Mouse (Mus musculus) bone marrow, adult 2 months (tissue): Measurements from ENCODE around the gene Serinc2. TPM values are rescaled to one million over a fixed set of nuclear protein-coding genes. Genes with fewer than 3 reads are reported as not detected.
A peak's percentile ranks its signal among the peaks of the same experiment; 100 is the strongest.

Experiments
- H3K27ac ChIP-seq: fragments of 200-500 bp; 2 replicates; pipeline ENCODE4 v1.5.1; 2012; ENCODE audit warnings: low read depth, mild to moderate bottlenecking, control low read depth, inconsistent platforms, low read length; ENCODE audit not compliant: control insufficient read depth, poor library complexity, insufficient read depth
- H3K4me1 ChIP-seq: fragments of 200-500 bp; 2 replicates; pipeline ENCODE4 v1.6.1; 2011; ENCODE audit warnings: low read length; ENCODE audit not compliant: control insufficient read depth, insufficient read depth
- H3K4me3 ChIP-seq: fragments of 200-500 bp; replicated peaks from 2 replicates; pipeline ENCODE3; 2011; ENCODE audit warnings: mild to moderate bottlenecking, low read depth, low read length, control low read depth; ENCODE audit not compliant: control insufficient read depth
- CTCF ChIP-seq: fragments of 200-500 bp; IDR thresholded peaks from 2 replicates; pipeline ENCODE4 v1.5.1; 2011; ENCODE audit warnings: low read length, control low read depth; ENCODE audit not compliant: control insufficient read depth, insufficient read depth
- POLR2A ChIP-seq: fragments of 200-500 bp; IDR thresholded peaks from 2 replicates; pipeline ENCODE4 v1.6.1; 2011; ENCODE audit warnings: low read depth, mild to moderate bottlenecking, control low read depth, low read length, borderline replicate concordance; ENCODE audit not compliant: control insufficient read depth
- WGBS: fragments of 180-500 bp; shearing (Covaris S2); methylation state at CpG from one replicate; pipeline ENCODE4 v1.1.7; 2018; 5-methylcytosine and 5-hydroxymethylcytosine counted together
- polyA plus RNA-seq: library from polyadenylated mRNA; stranded (reverse); fragments of >200 nt; gene quantifications from 2 replicates; pipeline ENCODE4 v1.2.4, GENCODE M21; 2011; ENCODE audit warnings: low replicate concordance; ENCODE audit not compliant: missing spikeins, insufficient read depth, insufficient read length

Serinc2 gene
- polyA plus RNA-seq, 1 experiment = not detected

- WGBS = 5% methylated on average over 62 of the region's 62 CpGs
- H3K27ac ChIP-seq = no peak overlapping the region
- TF ChIP-seq CTCF = no peak
- TF ChIP-seq POLR2A = no peak
- H3K4me3 ChIP-seq = no peak overlapping the region
- H3K4me1 ChIP-seq = no peaks in the 10 kb centered on the region
Measured at GRCm38 (mm10) chr4:130275016-130275822, 3.8 kb downstream of the Serinc2 start.

- no peaks in the 10 kb centered on the region for H3K4me1 ChIP-seq
Measured at GRCm38 (mm10) chr4:130274346-130275015, 4.5 kb downstream of the Serinc2 start.

DNA sequence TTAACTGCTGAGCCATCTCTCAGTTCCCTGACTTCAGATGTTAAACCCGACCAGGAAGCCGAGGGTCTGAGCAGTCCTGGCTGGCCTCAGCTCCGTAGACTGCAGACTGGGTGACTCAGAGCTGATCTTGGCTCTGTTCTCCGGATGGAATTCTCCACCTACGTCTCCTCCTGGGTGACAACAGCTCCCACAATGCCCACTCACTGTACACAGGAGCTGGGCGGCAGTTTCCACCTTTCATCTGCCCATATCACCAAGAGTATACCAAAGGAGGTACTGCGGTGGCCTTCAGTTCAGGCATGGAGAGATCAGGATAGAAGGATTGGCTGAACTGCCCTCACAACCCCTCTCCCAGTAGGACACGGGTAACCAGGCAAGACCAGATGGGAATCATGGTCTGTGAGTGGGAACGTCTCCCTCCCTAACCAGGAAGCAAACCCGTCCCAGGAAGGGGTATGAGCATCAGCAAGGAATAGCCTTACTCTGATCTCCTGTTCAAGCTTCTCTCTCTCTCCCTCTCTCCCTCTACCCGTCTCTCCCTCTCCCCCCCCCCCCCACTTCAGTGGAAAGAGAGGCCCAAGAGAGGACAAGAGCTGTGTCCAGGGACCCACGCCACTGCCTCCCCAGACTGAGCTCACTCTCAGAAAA lies 5.2 kb downstream of the Serinc2 start:
- TF ChIP-seq POLR2A (no peak), CTCF (no peak)
- WGBS = 21% methylated on average over 12 of the region's 12 CpGs
- Histone ChIP-seq H3K4me1 (no peaks in the 10 kb centered on the region), H3K4me3 (no peak overlapping the region), H3K27ac (no peak overlapping the region)

More at GRCm38 (mm10) chr4:130274346-130275015, 4.5 kb downstream of the Serinc2 start:
- H3K4me3 ChIP-seq = no peak overlapping the region
- no peak for TF ChIP-seq POLR2A
- 3% methylated on average over 29 of the region's 29 CpGs for WGBS
- no peak overlapping the region for H3K27ac ChIP-seq

- no peaks in the 10 kb centered on the region; the same call in 1 of the 2 replicates for H3K4me1 ChIP-seq
- H3K27ac ChIP-seq = no peak overlapping the region
- 43% methylated on average over 6 of the region's 6 CpGs for WGBS
- no peak overlapping the region for H3K4me3 ChIP-seq
- no peak for TF ChIP-seq POLR2A
- no peak for TF ChIP-seq CTCF
Measured at GRCm38 (mm10) chr4:130270611-130271347, 8.2 kb downstream of the Serinc2 start.

DNA sequence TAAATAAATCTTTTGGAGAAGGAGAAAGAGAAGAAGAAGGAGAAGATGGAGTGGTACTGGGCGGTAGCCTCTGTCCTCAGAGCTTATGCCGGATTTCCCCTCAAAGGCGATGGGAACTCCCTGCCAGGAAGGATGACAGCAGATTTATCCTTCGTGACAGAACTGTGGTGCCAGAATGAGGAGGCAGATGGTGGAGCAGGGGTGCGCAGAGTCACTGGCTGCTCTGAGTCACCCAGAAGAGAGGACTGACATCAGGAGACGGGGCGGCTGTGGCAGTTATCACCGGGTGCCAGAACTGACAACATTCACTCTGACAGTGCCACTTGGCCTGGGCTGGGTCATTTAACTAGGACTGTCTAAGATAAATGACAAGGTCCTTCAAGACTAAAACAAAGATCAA lies 8.9 kb downstream of the Serinc2 start:
- 68% methylated on average over 8 of the region's 8 CpGs for WGBS
- no peak overlapping the region for H3K27ac ChIP-seq
- H3K4me1 ChIP-seq = no peaks in the 10 kb centered on the region; the same call in 1 of the 2 replicates
- H3K4me3 ChIP-seq = no peak overlapping the region
- TF ChIP-seq CTCF = no peak
- TF ChIP-seq POLR2A = no peak

DNA sequence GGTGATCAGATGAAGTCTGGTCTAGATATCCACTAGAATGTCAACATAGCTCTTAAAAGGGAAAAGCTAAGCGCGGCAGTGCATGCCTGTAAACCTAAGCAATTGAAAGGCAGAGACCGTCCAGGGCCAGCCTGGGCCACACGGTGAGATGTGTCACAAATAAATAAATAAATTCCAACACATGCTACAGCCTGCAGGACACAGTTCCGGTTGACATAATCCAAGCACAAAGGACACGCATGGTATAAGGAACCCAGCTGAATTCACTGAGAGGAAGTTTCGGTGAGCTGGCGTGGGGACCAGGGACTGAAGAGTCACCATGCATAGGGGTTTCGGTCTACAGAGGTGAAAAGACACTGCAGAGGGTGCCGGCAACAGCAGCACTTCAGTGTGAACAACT lies 10.3 kb downstream of the Serinc2 start:
- TF ChIP-seq POLR2A = no peak
- TF ChIP-seq CTCF = no peak
- no peak overlapping the region for H3K4me3 ChIP-seq
- WGBS = 87% methylated on average over 10 of the region's 10 CpGs

DNA sequence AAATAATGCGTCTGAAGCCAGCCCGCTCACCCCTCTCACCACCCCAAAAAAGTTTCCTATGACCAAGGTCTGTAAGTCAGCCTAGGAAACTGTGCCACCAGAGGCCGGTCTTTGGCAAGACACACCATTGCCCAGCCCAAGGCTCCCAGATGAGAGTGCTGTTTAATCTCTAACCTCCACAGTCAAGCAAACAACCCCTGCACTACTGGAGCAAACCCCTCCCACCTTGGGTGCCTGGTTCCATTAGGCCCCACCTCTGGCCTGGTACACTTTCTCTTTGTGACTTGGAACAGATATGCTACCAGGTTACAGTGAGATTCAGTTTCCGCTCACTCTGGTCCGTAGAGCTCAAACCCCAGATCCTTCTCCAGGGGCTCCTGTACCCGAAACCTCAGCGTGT lies 11.9 kb downstream of the Serinc2 start:
- H3K4me3 ChIP-seq = no peak overlapping the region
- 83% methylated on average over 7 of the region's 7 CpGs for WGBS
- H3K4me1 ChIP-seq = no peaks in the 10 kb centered on the region; the same call in 1 of the 2 replicates
- TF ChIP-seq POLR2A (no peak), CTCF (no peak)
- H3K27ac ChIP-seq = no peak overlapping the region

More for the DNA sequence above, 10.3 kb downstream of the Serinc2 start:
- H3K4me1 ChIP-seq = no peaks in the 10 kb centered on the region; the same call in 1 of the 2 replicates
- H3K27ac ChIP-seq = no peak overlapping the region

DNA sequence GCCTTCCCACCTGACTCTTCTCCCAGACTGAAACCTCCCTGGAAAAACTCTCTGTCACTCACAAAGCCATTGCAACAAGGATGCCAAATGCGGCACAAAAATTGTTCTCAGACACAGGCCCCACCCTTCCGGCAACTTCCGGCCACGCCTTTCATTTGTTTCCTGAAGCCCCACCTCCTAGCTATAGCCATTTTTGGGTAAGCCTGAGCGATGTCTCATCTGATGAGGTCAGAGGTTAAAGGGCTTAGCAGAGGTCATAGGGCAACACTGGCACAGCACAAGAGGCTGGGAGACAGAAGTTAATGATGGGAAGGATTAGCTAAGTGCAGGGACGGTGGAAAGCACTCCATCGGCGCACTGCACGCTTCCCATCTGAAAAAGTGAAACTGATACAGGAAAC lies 12.4 kb downstream of the Serinc2 start:
- H3K27ac ChIP-seq = no peak overlapping the region
- H3K4me3 ChIP-seq = peak overlapping the region; percentile 46
- H3K4me1 ChIP-seq = no peaks in the 10 kb centered on the region; the same call in 1 of the 2 replicates
- WGBS = 64% methylated on average over 9 of the region's 9 CpGs
- no peak for TF ChIP-seq POLR2A
- TF ChIP-seq CTCF = no peak
